Mouse (Mus musculus): ENCODE measurements at regions not wholly inside any gene's neighbourhood (a gene's known extent, or its start where the extent isn't known, plus 50 kb on each side); places are given as distances from the start of the nearest gene placed in this dataset.

DNA sequence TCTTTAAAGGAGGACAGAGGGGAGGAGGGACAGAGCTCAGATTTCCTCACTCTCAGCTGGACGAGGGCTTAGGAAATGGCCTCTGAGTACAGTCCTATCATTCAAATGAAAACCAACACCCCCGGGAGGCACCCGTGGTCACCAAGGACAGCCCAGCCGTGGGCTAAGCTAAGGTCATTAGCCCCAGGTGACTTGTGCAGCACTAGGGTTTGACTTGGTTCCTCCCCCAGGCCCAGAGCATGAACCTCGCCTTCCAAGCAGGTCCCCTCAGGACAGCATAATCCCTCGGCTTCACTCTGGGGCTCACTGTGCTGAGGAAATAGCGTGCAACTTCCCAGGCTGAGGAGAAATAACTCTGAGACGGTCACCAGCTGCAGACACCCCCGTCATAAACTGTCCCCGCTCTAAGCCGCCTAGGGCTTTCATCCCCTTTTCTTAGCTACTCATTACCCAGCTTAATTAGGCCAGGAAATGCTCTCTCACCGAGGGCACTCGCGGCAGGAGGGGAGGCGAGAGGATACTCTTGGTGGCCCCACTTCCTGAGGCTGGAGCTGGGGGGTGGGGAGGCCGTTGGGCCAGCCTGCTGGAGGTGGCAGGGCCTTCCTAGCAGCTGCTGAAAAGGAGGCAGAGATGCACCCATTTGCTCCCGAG is 61.0 kb upstream of the Hdhd5 start:
- H3K4me3 ChIP-seq: no peak overlapping the region
- peak; percentile 56; the same call in 1 of the 2 replicates for ATAC-seq (ENCODE audit: low FRiP score, low read depth)
- H3K4me1 ChIP-seq: peaks cover 12% of the 10 kb centered on the region
- H3K4me2 ChIP-seq (replicated peaks): peak overlapping the region; percentile 13
- WGBS: 4% methylated on average over 17 of the region's 17 CpGs
- peak overlapping the region; percentile 11; the same call in 1 of the 2 replicates for H3K9ac ChIP-seq (replicated peaks)
- peak overlapping the region; percentile 35 for H3K27ac ChIP-seq (replicated peaks)
- no peaks in the 10 kb centered on the region for H3K9me3 ChIP-seq
- H3K36me3 ChIP-seq: no peaks in the 10 kb centered on the region
- no peaks in the 10 kb centered on the region for H3K27me3 ChIP-seq

DNA sequence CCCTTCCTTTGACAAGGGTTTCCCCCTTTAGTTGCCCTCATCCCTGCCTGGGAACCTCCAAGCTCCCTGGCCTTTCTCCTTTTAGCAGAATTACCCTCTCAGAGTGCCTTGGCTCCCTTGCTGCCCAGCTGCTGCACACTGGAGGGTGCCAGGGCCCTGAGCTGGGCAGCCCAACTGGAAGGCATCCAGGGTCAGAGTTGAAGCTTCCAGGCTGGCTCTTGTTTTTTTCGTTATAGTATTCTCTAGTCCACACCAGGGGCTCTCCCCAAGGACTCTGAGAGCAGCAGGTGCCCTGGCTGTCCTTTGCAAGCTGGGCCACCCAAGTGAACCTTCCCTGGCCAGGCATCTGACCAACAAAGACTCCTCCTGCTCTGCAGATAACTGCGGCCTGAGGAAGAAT is 59.1 kb upstream of the Hdhd5 start:
- H3K27me3 ChIP-seq: no peaks in the 10 kb centered on the region
- H3K9me3 ChIP-seq: no peaks in the 10 kb centered on the region
- no peak overlapping the region for H3K4me3 ChIP-seq
- WGBS: 52% methylated on average over 2 of the region's 2 CpGs
- no peaks in the 10 kb centered on the region for H3K36me3 ChIP-seq
- no peak overlapping the region for H3K9ac ChIP-seq (replicated peaks)
- H3K27ac ChIP-seq (replicated peaks): no peak overlapping the region
- ATAC-seq (ENCODE audit: low FRiP score, low read depth): no peak
- H3K4me2 ChIP-seq (replicated peaks): no peak overlapping the region
- H3K4me1 ChIP-seq: peaks cover 19% of the 10 kb centered on the region

DNA sequence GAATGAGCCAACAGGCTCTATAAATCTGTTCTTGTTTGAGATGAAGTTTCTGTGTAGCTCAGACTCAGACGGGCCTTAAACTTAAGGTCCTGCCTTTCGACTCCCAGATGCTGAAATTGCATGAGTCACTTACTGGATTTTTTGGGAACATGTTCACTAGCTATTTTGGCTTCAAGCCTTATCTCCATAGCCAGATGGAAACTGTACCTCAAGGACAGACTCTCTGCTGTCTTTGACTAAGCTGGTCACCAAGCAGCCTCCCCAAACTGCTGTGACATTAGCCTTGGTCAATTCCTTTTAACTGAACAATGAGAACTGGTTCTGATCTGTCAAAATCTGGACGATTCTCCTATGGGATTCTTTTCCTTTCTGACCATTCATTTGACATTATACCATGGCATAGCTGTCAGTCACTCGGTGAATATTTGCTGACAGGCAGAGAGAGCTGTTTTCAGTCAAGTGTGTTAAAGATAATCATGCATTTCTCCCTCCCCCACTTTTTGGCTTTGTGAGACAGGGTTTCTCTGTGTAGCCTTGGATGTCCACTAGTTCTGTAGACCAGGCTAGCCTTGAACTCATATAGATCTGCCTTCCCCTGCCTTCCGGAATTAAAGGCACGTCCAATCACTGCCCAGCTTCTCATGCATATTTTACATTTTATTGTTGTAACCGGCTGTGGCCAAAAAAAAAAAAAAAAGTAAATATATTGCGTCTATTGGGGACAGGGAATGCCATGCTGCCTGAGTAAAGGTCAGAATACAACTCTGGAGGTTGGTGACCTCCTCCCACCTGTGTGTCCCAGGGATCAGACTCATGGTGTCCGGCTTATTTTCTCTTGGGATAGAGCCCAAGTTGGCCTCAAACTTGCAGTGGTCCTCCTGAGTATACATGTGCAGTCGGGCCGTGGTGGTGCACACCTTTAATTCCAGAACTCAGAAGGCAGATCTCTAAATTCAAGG is 57.9 kb upstream of the Hdhd5 start:
- Histone ChIP-seq H3K9ac (replicated peaks) (no peak overlapping the region), H3K27me3 (no peaks in the 10 kb centered on the region), H3K27ac (replicated peaks) (no peak overlapping the region), H3K9me3 (no peaks in the 10 kb centered on the region), H3K4me3 (no peak overlapping the region), H3K4me2 (replicated peaks) (no peak overlapping the region), H3K36me3 (no peaks in the 10 kb centered on the region), H3K4me1 (peaks cover 19% of the 10 kb centered on the region)
- ATAC-seq (ENCODE audit: low FRiP score, low read depth): no peak
- 87% methylated on average over 11 of the region's 11 CpGs for WGBS

DNA sequence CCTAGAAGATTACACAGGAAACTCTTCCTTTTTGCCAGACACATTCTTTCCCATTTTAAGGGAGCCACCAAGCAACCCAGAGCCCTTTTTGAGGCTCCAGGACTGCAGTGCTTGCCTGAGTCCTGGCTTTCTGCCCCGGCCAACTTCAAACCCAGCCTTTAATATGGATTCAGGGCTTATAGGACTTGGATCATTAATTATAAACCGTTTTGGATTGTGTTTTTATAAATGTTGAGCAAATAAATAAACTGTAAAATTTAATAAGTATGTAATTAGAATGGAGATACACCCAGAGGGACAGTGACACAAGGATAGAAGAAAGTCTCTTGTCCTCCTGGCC is 54.8 kb upstream of the Hdhd5 start:
- Histone ChIP-seq H3K36me3 (no peaks in the 10 kb centered on the region), H3K9me3 (no peaks in the 10 kb centered on the region), H3K4me2 (replicated peaks) (no peak overlapping the region), H3K4me1 (peaks cover 12% of the 10 kb centered on the region), H3K9ac (replicated peaks) (no peak overlapping the region), H3K27ac (replicated peaks) (peak overlapping the region; percentile 42; the same call in 1 of the 2 replicates), H3K4me3 (no peak overlapping the region), H3K27me3 (no peaks in the 10 kb centered on the region)
- ATAC-seq (ENCODE audit: low FRiP score, low read depth): no peak
- WGBS: 66% methylated on average over 2 of the region's 2 CpGs

DNA sequence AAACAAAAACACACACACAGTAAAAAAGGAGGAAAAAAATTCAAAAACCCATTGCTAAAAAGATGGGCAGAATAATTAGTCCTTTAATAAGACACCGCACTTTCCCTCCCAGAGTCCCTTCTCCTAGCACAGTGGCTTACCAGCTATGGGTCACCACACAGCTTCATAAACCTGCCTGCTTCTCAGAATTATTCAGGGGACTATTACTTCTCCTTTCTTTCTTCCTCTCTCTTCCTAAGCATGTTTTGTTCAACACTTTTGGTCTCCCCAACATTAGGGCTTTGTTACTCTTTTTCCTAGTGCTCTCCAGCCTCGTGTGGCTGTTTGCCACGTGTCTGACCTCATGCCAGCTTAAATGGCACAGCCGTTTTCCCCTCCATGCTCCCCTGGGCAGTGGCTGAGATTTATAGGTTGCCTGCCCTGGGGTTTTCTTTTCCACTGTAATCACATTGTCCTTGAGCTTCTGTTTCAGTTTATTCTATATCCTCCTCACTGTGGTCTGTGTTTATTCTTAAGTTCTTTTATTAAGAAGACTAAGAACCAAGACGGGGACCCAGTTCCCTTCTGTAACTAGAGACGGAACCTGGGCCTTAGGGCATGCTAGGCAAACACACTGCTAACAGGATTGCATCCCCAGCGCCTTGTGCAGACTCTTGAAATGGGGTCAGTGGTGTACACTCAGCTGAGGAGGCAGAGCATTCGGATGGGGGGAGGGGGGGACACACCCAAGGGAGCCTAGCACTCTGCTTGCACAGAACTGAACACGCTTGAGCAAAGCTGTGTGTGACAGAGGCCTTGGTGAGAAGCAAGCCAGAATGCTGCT is 54.2 kb upstream of the Hdhd5 start:
- no peaks in the 10 kb centered on the region for H3K36me3 ChIP-seq
- peak overlapping the region; percentile 42; the same call in 1 of the 2 replicates for H3K27ac ChIP-seq (replicated peaks)
- 0 out of 2 replicates have a peak, but pooled peaks have one; percentile 10 for ATAC-seq (ENCODE audit: low FRiP score, low read depth)
- H3K9me3 ChIP-seq: no peaks in the 10 kb centered on the region
- no peak overlapping the region for H3K9ac ChIP-seq (replicated peaks)
- H3K4me3 ChIP-seq: no peak overlapping the region
- H3K27me3 ChIP-seq: no peaks in the 10 kb centered on the region
- peaks cover 17% of the 10 kb centered on the region for H3K4me1 ChIP-seq
- no peak overlapping the region for H3K4me2 ChIP-seq (replicated peaks)
- 53% methylated on average over 9 of the region's 9 CpGs for WGBS

DNA sequence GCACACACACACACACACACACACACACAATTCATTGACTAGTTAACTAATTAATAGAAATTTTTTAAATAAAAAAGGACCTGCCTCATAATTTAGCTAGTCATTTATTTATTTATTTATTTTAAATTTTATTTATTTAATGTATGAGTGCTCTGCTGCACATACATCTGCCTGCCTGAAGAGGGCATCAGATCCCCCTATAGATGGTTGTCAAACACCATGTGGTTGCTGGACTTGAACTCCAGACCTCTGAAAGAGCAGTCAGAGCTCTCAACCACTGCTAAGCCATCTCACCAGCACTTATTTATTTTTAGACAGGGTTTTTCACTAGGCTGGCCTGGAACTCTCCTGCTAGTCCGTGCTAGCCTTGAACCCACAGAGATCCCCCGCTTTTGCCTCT is 50.6 kb upstream of the Hdhd5 start:
- Histone ChIP-seq H3K9me3 (no peaks in the 10 kb centered on the region), H3K4me2 (replicated peaks) (no peak overlapping the region), H3K4me3 (no peak overlapping the region), H3K27me3 (peaks cover 9% of the 10 kb centered on the region; the same call in 1 of the 2 replicates), H3K36me3 (no peaks in the 10 kb centered on the region), H3K9ac (replicated peaks) (no peak overlapping the region), H3K27ac (replicated peaks) (no peak overlapping the region), H3K4me1 (peaks cover 34% of the 10 kb centered on the region)
- 87% methylated on average over 2 of the region's 2 CpGs for WGBS
- ATAC-seq (ENCODE audit: low FRiP score, low read depth): no peak

Measured in midbrain, embryonic 12.5 days (tissue).